Mouse (Mus musculus) neural tube, embryonic 13.5 days (tissue): ENCODE measurements around the gene Dnase1l2. TPM values are rescaled to one million over a fixed set of nuclear protein-coding genes. Genes with fewer than 3 reads are reported as not detected.

ENCODE experiments used
- ATAC-seq: fragments of 200-750 bp; cut with Nextera tagmentation; 2 replicates; pipeline ENCODE4 v1.8.0; 2017; ENCODE audit warnings: low read depth, mild to moderate bottlenecking, moderate TSS enrichment, moderate library complexity
- H3K27ac ChIP-seq: fragments of 300-500 bp; sonication (generic); replicated peaks from 2 replicates; pipeline ENCODE4 v1.5.1; 2015; ENCODE audit warnings: moderate library complexity, mild to moderate bottlenecking, inconsistent platforms
- H3K27me3 ChIP-seq: fragments of 300-500 bp; sonication (generic); 2 replicates; pipeline ENCODE4 v1.6.1; 2015; ENCODE audit warnings: mild to moderate bottlenecking, inconsistent platforms
- H3K36me3 ChIP-seq: fragments of 300-500 bp; sonication (generic); 2 replicates; pipeline ENCODE4 v1.6.1; 2015; ENCODE audit warnings: mild to moderate bottlenecking, inconsistent platforms
- H3K4me1 ChIP-seq: fragments of 300-500 bp; sonication (generic); replicated peaks from 2 replicates; pipeline ENCODE4 v1.6.1; 2015; ENCODE audit warnings: inconsistent platforms
- H3K4me2 ChIP-seq: fragments of 300-500 bp; sonication (generic); 2 replicates; pipeline ENCODE4 v1.6.1; 2015; ENCODE audit warnings: inconsistent platforms, mild to moderate bottlenecking, moderate library complexity
- H3K4me3 ChIP-seq: fragments of 300-500 bp; sonication (generic); 2 replicates; pipeline ENCODE4 v1.5.1; 2015; ENCODE audit warnings: mild to moderate bottlenecking, inconsistent platforms
- H3K9ac ChIP-seq: fragments of 300-500 bp; sonication (generic); 2 replicates; pipeline ENCODE4 v1.6.1; 2015; ENCODE audit warnings: moderate library complexity, mild to moderate bottlenecking, inconsistent platforms
- H3K9me3 ChIP-seq: fragments of 300-500 bp; sonication (generic); 2 replicates; pipeline ENCODE4 v1.6.1; 2016; ENCODE audit warnings: inconsistent platforms
- WGBS: fragments of 180-500 bp; shearing (Covaris S2); methylation state at CpG from one replicate; pipeline ENCODE4 v1.1.7; 2015; 5-methylcytosine and 5-hydroxymethylcytosine counted together
- polyA plus RNA-seq: library from polyadenylated mRNA; unstranded; fragments of >200 nt; fragmentation: Nextera tagmentation; extraction: Ambion mirVana; gene quantifications from 2 replicates; pipeline ENCODE4 v1.2.1, GENCODE M21; 2015

The Dnase1l2 gene
- polyA plus RNA-seq, 1 experiment from 2014 or later, result 5.5 TPM

DNA sequence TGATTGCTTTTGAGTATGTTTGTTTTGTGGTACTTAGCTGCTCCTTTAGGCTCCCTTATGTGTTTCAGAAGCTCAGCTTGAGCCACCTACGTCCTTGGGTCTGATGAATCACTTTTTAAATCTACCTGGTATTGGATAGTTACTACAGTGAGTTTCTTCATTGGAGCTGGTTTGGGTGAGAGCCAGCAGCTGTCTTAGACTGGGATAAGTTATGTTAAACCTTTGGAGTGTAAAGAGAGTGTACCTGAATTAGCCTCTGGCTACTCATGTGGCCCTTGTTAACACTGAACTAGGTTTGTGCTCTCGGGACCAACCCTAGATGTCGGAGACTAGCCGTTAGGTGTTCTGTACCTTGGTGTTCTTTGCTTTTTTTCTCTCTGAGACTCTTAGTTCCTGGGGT, 19.8 kb downstream of the Dnase1l2 start:
- Histone ChIP-seq H3K4me3 (no peak overlapping the region), H3K27me3 (no peaks in the 10 kb centered on the region), H3K36me3 (peaks cover 72% of the 10 kb centered on the region), H3K27ac (no peak overlapping the region), H3K9ac (no peak overlapping the region), H3K9me3 (no peaks in the 10 kb centered on the region), H3K4me1 (peaks cover 17% of the 10 kb centered on the region), H3K4me2 (no peak overlapping the region)
- ATAC-seq, result no peak
- 90% methylated on average over 4 of the region's 4 CpGs for WGBS

DNA sequence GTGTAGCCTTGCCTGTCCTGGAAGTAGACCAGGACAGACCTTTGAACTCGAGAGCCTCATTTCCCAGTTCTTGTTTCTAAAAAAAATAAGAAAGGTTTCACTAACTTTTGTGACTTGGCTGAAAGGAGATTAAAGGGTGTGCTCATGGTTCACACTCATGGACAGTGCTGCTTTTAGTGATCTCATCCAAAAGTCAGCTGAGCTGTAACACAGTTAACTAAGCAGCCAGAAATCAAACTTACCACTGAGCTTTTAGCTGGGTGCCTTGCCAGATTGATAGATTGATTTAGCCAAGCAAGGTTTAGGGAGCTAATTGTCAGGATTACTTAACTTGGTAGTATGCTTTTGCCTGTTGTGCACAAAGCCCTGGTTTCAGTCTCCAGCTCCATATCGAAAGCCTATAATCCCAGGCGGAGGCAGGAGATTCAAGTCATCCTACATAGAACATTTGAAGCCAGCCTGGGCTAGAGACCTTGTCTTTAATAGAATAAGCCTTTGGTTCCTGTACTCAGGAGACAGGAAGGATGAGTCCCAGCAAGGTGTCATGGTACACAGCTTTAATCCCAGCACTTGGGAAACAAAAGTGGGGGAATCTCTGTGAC, 26.8 kb downstream of the Dnase1l2 start:
- peaks cover 56% of the 10 kb centered on the region for H3K36me3 ChIP-seq

DNA sequence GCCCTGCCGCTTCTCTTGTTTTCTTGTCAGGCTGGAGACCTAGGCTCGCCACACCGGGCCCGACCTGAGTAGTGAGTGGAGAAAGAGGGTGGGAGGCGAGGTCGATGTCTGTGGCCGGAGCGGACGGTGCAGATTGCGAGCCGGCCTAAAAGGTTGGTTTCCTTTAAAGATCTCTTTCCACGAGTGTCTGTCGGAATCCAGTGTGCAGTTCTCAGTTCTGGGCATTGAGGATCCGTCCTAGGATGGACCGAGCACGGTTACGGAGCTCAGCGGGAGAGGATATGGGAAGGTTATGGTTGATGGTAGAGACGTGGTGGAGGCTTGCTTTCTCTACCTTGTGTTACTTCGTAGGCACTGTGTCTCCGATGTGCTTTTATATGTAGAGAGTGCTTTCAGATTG, 27.9 kb downstream of the Dnase1l2 start:
- peaks cover 55% of the 10 kb centered on the region for H3K36me3 ChIP-seq
- WGBS, result 0% methylated on average over 21 of the region's 21 CpGs
- peaks cover 41% of the 10 kb centered on the region for H3K4me1 ChIP-seq
- peak overlapping the region; percentile 97 for H3K4me3 ChIP-seq
- peak overlapping the region; percentile 89 for H3K4me2 ChIP-seq
- no peaks in the 10 kb centered on the region for H3K9me3 ChIP-seq
- H3K9ac ChIP-seq, result peak overlapping the region; percentile 96
- H3K27ac ChIP-seq, result peak overlapping the region; percentile 91
- no peaks in the 10 kb centered on the region for H3K27me3 ChIP-seq
- peak; percentile 2; the same call in 1 of the 2 replicates for ATAC-seq

More for the DNA sequence above, 26.8 kb downstream of the Dnase1l2 start:
- H3K9ac ChIP-seq, result peak overlapping the region; percentile 96
- peak overlapping the region; percentile 89 for H3K4me2 ChIP-seq
- H3K27me3 ChIP-seq, result no peaks in the 10 kb centered on the region
- H3K4me1 ChIP-seq, result peaks cover 41% of the 10 kb centered on the region
- WGBS, result 91% methylated on average over 3 of the region's 3 CpGs
- H3K27ac ChIP-seq, result no peak overlapping the region
- no peaks in the 10 kb centered on the region for H3K9me3 ChIP-seq
- no peak for ATAC-seq
- H3K4me3 ChIP-seq, result peak overlapping the region; percentile 97

DNA sequence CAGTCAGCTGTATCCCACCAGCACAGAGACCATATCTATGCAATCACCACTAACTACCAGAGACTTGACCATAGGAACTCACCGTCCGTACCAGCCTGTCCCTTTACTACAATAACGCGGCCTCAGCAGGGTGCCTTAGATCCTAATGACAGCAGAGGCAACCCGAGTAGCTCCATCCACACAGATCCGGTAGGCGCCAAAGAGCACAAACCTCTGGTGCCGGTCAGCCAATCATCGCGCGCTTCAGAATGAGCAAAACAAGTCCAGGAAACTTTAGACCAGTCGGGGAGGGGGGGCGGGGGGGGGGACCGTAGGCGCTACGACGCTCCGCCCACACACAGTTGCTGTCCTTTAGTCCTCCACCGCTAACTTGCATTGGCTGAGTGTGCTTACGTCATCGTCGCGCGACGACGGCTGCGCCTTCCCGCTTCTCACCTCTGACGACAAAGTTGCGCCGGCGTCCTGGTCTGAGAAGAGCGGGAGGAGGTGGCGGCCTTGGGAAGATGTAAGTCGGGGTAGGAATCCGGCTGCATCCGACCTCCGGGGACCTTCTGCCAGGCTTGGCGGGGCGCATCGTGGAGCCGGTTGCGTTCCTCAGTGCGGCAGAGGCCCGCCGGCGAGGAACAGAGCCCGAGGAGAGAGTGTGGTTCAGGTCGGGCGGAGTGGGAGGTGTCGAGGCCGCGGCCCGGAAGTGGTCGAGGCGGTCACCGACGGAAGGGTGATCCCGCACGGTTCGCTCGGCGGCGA, 28.5 kb downstream of the Dnase1l2 start, which contains the start of gene Rnps1:
Rnps1 (plus strand) TSS at position 336 of the 747 bp plus-strand sequence.
- ATAC-seq, result peak; percentile 97
- under 1% methylated on average over 64 of the region's 64 CpGs for WGBS
- Histone ChIP-seq H3K4me1 (peaks cover 41% of the 10 kb centered on the region), H3K27ac (peak within 1 kb of the TSS; percentile 91), H3K9ac (peak within 1 kb of the TSS; percentile 96), H3K9me3 (no peaks in the 10 kb centered on the region), H3K27me3 (no peaks in the 10 kb centered on the region), H3K36me3 (peaks cover 55% of the 10 kb centered on the region), H3K4me2 (peak within 1 kb of the TSS; percentile 89), H3K4me3 (peak within 1 kb of the TSS; percentile 97)

DNA sequence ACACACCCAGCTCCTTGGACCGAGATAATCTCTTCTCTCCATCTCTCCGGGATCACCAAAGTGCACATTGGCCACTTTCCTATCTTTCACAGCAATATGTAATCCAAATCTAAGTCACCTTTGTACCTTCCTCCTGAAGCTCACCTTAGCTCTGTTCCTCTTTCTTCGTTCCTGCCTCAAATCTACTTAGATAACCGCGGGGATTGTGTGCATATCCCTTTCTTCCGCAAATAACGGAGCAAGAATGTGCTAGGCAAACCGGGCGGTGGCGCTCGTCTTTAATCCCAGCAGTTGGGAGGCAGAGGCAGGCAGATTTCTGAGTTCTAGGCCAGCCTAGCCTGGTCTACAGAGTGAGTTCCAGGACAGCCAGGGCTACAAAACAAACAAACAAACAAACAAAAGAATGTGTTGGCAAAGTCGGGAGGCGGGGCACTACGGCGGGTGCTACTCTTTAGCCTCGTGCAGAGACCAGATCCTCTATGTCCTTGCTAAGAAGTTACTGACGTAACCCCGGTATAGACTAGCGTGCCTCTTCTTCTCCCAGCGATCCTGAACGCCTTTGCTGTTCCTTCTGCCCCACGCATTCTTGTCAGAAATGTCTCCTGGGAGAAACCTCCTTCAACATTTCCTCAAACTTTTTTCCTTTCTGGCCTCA, 29.2 kb downstream of the Dnase1l2 start:
- ATAC-seq, result peak; percentile 32
- WGBS, result 35% methylated on average over 22 of the region's 22 CpGs
- no peaks in the 10 kb centered on the region for H3K9me3 ChIP-seq
- H3K4me3 ChIP-seq, result peak overlapping the region; percentile 97
- peak overlapping the region; percentile 75 for H3K9ac ChIP-seq
- peaks cover 41% of the 10 kb centered on the region for H3K4me1 ChIP-seq
- peak overlapping the region; percentile 91 for H3K27ac ChIP-seq
- peaks cover 55% of the 10 kb centered on the region for H3K36me3 ChIP-seq
- H3K27me3 ChIP-seq, result no peaks in the 10 kb centered on the region
- peak overlapping the region; percentile 89 for H3K4me2 ChIP-seq

DNA sequence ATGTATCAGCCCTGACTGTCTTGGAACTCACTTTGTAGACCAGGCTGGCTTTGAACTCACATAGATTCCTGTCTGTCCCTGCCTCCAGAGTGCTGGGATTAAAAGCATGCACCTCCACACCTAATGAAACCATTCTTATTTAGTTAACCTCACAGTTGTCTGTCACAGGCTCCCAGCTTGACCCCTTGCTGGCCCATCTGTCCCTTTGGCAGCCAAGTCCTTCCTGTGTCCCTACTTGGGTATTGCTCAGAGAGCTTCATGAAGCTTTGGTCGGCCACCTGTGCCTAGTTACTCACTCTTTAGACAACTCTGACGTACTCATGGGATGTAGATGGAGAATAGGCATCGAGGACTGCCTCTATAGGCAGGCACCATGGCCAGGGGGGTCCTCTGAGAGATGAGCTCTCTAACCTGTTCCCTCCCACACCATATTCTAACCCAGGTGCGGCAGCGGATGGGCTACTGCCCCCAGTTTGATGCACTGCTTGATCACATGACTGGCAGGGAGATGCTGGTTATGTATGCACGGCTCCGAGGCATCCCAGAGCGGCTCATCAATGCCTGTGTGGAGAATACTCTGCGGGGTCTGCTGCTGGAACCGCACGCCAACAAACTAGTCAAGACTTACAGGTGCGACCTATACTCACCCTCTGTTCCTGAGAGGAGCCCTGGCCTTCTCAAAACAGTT, 35.6 kb downstream of the Dnase1l2 start:
- no peak for ATAC-seq
- Histone ChIP-seq H3K4me1 (no peaks in the 10 kb centered on the region), H3K27ac (no peak overlapping the region), H3K4me3 (no peak overlapping the region), H3K9ac (no peak overlapping the region), H3K27me3 (no peaks in the 10 kb centered on the region), H3K36me3 (peaks cover 92% of the 10 kb centered on the region), H3K9me3 (no peaks in the 10 kb centered on the region), H3K4me2 (no peak overlapping the region)
- WGBS, result 87% methylated on average over 12 of the region's 12 CpGs

DNA sequence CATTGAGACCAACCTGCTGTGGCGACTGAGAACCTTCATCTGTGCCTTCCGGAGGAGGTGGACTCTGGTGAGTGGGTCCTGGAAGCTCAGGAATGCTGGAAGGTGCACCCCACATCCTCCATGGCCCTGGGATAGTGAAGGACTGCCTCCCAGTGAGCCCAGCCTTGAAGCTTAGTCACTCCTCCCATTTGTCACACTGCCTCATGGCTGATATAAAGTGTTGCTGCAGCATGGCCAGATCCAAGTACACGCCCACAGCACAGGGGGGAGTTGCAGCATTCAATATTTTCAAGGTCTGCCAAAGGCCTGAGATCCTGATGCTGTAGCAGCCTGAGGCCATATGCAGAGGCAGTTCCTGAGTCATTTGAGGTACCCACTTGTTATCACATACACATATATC, 40.5 kb downstream of the Dnase1l2 start:
- no peak overlapping the region for H3K4me2 ChIP-seq
- WGBS, result 75% methylated on average over 3 of the region's 3 CpGs
- no peak overlapping the region for H3K4me3 ChIP-seq
- H3K27ac ChIP-seq, result no peak overlapping the region
- no peaks in the 10 kb centered on the region for H3K27me3 ChIP-seq
- no peaks in the 10 kb centered on the region for H3K9me3 ChIP-seq
- H3K4me1 ChIP-seq, result no peaks in the 10 kb centered on the region
- H3K9ac ChIP-seq, result no peak overlapping the region
- H3K36me3 ChIP-seq, result peaks cover 95% of the 10 kb centered on the region
- no peak for ATAC-seq

DNA sequence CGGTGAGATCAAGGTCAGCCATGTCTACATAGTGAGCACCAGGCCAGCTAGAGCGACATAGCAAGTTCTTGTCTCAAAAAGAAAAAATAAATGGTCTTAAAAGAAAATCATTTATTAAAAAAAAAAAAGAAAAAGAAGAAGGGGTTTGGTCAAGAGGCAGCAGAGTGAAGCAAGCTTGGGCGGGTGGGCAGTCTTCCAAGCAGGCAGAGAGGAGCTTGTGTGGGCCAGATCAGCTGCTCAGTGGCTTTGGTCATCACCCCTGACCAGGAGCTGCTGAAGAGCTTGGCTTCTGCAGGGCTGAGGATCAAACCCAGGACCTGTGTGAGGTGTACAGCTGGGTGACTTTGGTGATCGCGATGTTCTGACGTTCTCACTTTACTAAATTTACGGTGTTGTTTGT, 48.4 kb downstream of the Dnase1l2 start:
- no peaks in the 10 kb centered on the region for H3K9me3 ChIP-seq
- no peaks in the 10 kb centered on the region for H3K27me3 ChIP-seq
- WGBS, result 87% methylated on average over 7 of the region's 7 CpGs
- no peak overlapping the region for H3K27ac ChIP-seq
- ATAC-seq, result no peak
- H3K4me1 ChIP-seq, result no peaks in the 10 kb centered on the region
- no peak overlapping the region for H3K4me3 ChIP-seq
- peaks cover 79% of the 10 kb centered on the region for H3K36me3 ChIP-seq
- H3K9ac ChIP-seq, result no peak overlapping the region
- no peak overlapping the region for H3K4me2 ChIP-seq

DNA sequence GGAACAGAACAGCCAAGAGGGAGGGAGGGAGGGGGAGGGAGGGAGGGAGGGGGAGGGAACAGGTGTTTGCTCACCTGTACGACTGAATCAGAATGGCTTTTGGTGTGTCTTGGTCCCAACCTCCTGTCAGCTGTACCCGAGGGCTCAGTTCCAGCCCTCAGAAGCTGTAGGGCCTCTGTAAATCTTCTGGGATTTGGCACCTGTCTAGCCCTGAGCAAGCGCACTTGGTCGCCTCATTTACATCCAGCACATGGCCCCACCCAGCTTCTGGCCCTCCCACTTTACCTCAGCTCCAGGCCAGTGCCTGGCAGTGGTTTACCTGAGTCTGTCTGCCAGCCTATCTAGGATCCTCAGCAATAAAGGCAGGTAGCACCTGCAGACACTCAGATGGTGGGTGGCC, 49.4 kb downstream of the Dnase1l2 start:
- Histone ChIP-seq H3K4me2 (no peak overlapping the region), H3K9me3 (no peaks in the 10 kb centered on the region), H3K4me1 (no peaks in the 10 kb centered on the region), H3K4me3 (no peak overlapping the region), H3K9ac (no peak overlapping the region), H3K27me3 (no peaks in the 10 kb centered on the region), H3K27ac (no peak overlapping the region), H3K36me3 (peaks cover 79% of the 10 kb centered on the region)
- WGBS, result 40% methylated on average over 4 of the region's 4 CpGs
- ATAC-seq, result no peak

DNA sequence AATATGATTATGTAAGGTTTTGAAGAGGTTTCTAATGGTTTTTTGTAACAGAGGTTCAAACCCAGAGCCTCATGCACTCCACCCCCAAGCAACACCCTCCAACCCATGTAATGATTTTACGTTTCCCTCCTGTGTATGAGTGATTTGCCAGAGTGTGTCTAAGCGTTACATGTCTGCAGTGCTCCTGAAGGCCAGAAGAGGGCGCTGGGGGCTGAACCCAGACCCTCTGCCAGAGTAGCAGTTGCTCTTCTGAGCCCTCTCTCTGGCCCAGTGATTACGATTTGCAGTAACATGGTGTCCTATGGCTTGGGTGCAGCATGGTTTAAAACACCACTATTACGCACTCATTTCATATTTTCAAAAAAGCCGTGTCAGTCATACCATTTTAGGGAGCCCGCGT, 51.8 kb downstream of the Dnase1l2 start:
- Histone ChIP-seq H3K4me3 (no peak overlapping the region), H3K36me3 (peaks cover 81% of the 10 kb centered on the region), H3K9ac (no peak overlapping the region), H3K9me3 (no peaks in the 10 kb centered on the region), H3K27ac (no peak overlapping the region), H3K27me3 (no peaks in the 10 kb centered on the region), H3K4me1 (no peaks in the 10 kb centered on the region), H3K4me2 (no peak overlapping the region)
- 66% methylated on average over 8 of the region's 8 CpGs for WGBS
- ATAC-seq, result no peak
